Mouse (Mus musculus): Measurements from ENCODE around the gene Fbxl17.

The Fbxl17 gene

GRCm38 (mm10) chr17:63328888-63329287 lies 170.9 kb downstream of the Fbxl17 start:
- DNase-seq (ENCODE audit: low spot score): no peak

DNA sequence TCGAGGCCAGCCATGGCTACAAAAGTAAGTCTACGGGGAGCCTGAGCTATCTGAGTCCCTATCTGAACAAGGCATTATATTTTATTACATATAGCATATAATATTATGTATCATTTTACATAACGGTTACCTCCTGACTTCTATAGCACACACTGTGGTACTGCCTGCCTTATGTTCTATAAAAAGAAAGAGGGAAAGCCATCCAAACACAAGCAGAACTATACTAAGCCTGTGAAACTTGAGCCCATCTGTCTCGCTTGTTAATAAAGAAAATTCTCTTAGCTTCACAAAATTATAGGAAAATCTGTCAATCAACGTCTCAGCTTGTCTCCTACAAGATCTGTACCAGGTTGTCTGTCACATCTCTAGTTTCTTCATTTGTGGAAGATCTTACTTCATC lies 173.6 kb downstream of the Fbxl17 start:
- no peak for DNase-seq (ENCODE audit: low spot score)

GRCm38 (mm10) chr17:63324672-63325071 lies 175.1 kb downstream of the Fbxl17 start:
- no peak for DNase-seq (ENCODE audit: low spot score)

- DNase-seq (ENCODE audit: low spot score): peak; percentile 69
These were observed 175.8 kb downstream of the Fbxl17 start for GRCm38 (mm10) chr17:63324039-63324438.

DNA sequence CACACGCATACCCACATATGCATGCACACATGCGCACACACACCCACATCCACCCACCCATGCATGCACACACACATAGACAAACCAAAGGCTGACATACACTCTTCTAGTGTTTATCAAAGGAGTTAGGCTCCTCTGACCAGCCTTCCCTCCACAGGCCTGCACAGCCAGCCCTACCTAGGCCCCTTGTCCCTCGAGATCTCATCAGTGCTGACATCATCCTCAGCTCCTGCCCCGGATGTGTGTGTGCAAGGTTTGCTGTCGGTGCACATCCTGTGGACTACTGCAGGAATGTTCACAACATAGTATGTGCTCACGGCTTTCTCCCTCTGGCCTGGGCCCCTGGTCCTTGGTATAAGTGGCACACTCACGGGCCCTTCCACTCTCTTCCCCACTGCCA lies 177.0 kb downstream of the Fbxl17 start:
- no peak for DNase-seq (ENCODE audit: low spot score)

DNA sequence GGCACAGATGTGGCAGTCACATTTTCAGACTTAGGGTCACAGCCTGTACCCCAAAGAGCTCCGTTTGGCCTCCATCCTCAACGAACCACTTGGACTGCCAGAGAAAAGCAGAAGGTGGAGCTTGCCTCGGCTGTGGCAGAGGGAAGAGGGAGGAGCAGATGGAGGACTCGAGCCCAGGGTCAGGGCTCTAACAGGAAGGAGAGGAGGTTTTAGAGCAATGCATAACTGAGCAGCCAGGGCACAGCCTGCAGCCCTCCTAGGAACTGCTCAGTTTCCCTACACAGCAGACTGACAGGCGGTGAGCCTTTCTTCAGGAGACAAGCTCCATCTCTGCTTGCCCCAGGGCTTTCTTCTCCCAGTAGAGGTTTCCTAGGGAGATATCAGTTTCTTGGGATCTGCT lies 178.5 kb downstream of the Fbxl17 start:
- DNase-seq (ENCODE audit: low spot score): no peak

- no peak for DNase-seq (ENCODE audit: low spot score)
These were observed 182.3 kb downstream of the Fbxl17 start for GRCm38 (mm10) chr17:63317518-63317917.

- peak; percentile 20 for DNase-seq (ENCODE audit: low spot score)
These were observed 184.0 kb downstream of the Fbxl17 start for GRCm38 (mm10) chr17:63315646-63316480.

GRCm38 (mm10) chr17:63312804-63313203 lies 187.0 kb downstream of the Fbxl17 start:
- no peak for DNase-seq (ENCODE audit: low spot score)

- no peak for DNase-seq (ENCODE audit: low spot score)
These were observed 187.5 kb downstream of the Fbxl17 start for GRCm38 (mm10) chr17:63312330-63312729.

DNA sequence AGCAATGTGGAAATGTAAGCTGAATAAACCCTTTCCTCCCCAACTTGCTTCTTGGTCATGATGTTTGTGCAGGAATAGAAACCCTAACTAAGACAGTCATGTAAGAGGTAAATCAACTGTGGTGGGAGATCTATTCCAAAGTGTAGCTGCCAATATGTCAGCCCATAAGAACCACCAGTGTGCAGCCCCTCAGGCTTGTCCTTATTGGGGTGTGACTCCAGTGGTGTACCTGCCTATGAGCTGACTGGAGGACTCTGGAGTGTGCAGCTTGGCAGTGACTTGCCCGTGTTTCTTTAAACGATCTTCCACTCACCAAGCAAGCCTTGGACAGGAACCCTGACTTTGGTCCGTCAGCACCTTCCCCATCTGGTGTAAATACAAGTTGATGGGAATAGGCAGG lies 188.2 kb downstream of the Fbxl17 start:
- DNase-seq (ENCODE audit: low spot score): no peak

DNA sequence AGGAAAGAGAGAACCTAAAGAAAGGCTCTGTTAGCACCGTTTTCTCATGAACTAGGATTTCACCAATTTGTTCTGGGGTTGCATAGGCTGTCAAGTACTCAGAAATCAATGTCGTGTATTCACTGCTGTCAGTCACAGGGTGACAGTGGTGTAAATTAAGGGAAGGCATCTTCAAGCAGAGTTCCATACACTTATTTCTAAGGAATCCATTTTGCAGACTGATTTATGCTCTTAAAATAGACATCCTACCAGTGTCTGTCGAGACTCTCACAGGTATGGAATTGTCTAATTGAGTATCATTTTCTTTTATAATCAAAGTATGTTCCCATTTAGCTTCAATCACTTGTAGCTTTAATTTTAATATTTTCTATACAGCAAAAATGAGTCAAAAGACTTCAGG lies 189.8 kb downstream of the Fbxl17 start:
- DNase-seq (ENCODE audit: low spot score): no peak

GRCm38 (mm10) chr17:63303862-63304261 lies 196.0 kb downstream of the Fbxl17 start:
- DNase-seq (ENCODE audit: low spot score): no peak

DNA sequence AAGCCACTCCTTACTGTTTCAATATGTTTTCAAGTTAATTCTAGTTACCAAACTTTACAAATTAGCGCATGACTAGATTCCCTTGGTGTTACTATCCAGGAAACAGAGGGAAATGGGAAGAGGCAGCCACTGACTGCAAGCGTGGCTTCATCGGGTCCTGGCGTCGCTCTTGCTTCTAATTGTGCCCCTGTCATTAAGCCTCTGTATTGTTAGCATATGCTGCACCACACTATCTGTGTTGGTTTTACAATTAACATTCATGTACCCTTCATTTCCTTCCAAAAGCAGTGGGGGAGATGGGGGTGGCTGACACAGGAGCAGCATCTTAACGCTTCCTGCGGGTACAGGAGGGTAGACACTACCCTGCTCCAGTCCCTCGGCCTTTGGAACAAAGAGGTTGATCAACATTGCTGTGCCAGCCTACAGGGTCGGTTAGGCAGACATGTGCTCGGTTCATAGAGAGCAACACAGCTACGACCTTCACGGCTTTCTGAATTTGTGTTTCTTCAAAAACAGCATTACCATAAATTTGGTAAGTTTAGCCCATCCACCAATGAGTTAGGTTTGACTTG lies 197.9 kb downstream of the Fbxl17 start:
- DNase-seq (ENCODE audit: low spot score): no peak

GRCm38 (mm10) chr17:63295471-63295870 lies 204.3 kb downstream of the Fbxl17 start:
- DNase-seq (ENCODE audit: low spot score): no peak

DNA sequence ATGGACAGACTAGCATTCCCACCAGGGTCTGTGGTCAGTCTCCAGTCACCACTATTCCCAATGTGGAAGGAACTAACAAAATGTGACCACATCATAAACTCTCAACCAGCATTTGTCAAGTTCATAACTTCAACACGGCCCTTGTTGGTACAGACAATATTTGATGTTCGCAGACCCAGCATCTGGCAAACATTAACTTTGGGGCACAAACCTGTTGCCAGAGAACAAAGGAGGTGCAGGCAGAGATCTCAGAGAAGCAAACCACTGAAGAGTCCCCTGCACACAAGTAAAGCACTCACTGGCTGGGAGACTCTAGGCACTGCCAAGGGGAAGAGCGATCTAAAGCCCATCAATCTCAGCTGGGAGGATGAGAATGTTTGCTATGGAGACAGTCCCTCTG lies 204.9 kb downstream of the Fbxl17 start:
- DNase-seq (ENCODE audit: low spot score): no peak

DNA sequence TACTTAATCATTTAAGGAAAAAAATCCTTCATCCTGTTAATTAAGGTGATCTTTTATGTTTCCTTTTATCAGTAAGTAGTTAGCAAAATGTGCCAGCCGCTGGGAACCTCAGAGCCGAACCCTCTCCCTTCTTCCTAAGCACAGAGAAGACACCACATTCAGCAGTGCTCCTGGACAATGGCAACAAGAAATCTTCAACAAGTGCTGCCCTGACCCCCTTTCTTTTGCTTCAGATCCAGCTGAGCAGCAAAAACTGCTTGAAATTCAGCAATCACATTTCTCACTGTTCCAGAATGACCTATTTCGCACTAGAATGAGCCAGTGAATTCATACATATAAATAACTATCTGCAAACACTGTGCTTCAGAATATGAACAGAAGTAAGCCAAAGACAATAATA lies 205.8 kb downstream of the Fbxl17 start:
- DNase-seq (ENCODE audit: low spot score): no peak

- DNase-seq (ENCODE audit: low spot score): no peak
These were observed 210.4 kb downstream of the Fbxl17 start for GRCm38 (mm10) chr17:63289317-63289913.

GRCm38 (mm10) chr17:63288850-63289249 lies 211.0 kb downstream of the Fbxl17 start:
- DNase-seq (ENCODE audit: low spot score): no peak

GRCm38 (mm10) chr17:63287413-63287812 lies 212.4 kb downstream of the Fbxl17 start:
- DNase-seq (ENCODE audit: low spot score): peak; percentile 18

GRCm38 (mm10) chr17:63285265-63285939 lies 214.4 kb downstream of the Fbxl17 start:
- peak; percentile 65 for DNase-seq (ENCODE audit: low spot score)

- no peak for DNase-seq (ENCODE audit: low spot score)
These were observed 215.7 kb downstream of the Fbxl17 start for GRCm38 (mm10) chr17:63284074-63284473.

DNA sequence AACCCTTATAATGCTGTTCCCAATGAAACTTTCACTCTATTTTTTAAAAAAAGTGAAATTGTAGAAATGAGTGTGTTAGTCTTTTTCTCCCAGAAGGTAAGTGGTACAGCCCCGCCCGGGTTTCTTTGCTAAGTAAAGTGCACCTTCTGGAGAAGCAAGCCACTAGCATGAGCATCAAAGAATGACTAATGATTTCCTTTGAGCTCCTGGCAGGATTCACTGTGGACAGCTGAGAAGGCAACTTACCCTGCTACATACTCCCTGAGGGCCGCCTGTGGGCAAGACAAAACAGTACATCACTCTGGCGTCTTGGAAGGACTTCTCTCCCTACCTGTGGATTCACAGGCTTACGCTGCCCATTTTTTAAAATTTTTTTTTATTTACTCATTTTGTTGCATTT lies 217.8 kb downstream of the Fbxl17 start:
- no peak for DNase-seq (ENCODE audit: low spot score)
